Mouse (Mus musculus): ENCODE results near the gene Tardbp. TPM values are rescaled to one million over a fixed set of nuclear protein-coding genes. Genes with fewer than 3 reads are reported as not detected.

The Tardbp gene
- polyA plus RNA-seq, 1 experiment from 2014 or later, result 87.6 TPM

- ATAC-seq (ENCODE audit: insufficient number of reproducible peaks, insufficient read depth, low FRiP score, low read depth), result no peak
- 85% methylated on average over 2 of the region's 2 CpGs for WGBS
- H3K4me3 ChIP-seq (ENCODE audit: control insufficient read depth in 1 of 2, insufficient read depth in 1 of 2, low read depth in 1 of 2, low read length in 2 of 2), result no peak overlapping the region
- H3K9ac ChIP-seq (ENCODE audit: low read length), result no peak overlapping the region
- no peak overlapping the region for H3K27ac ChIP-seq (replicated peaks in 1 of 2; ENCODE audit: control insufficient read depth in 1 of 2, insufficient read depth in 1 of 2, low read depth in 2 of 2, low read length in 2 of 2)
- no peaks in the 10 kb centered on the region; a peak in 1 of 4 replicates for H3K4me1 ChIP-seq (ENCODE audit: control insufficient read depth in 2 of 2, insufficient read depth in 2 of 2, low read length in 2 of 2)
- H3K4me2 ChIP-seq (ENCODE audit: low read length), result no peak overlapping the region
- H3K27me3 ChIP-seq (ENCODE audit: control insufficient read depth, insufficient read depth, low read length), result no peaks in the 10 kb centered on the region
- H3K36me3 ChIP-seq (ENCODE audit: control insufficient read depth, insufficient read depth, low read length), result no peaks in the 10 kb centered on the region
- no peaks in the 10 kb centered on the region for H3K9me3 ChIP-seq (ENCODE audit: control insufficient read depth, low read length)
Measured at GRCm38 (mm10) chr4:148635309-148635708, 8.5 kb upstream of the Tardbp start.

GRCm38 (mm10) chr4:148633395-148634061 lies 6.7 kb upstream of the Tardbp start:
- no peaks in the 10 kb centered on the region for H3K27me3 ChIP-seq (ENCODE audit: control insufficient read depth, insufficient read depth, low read length)
- H3K4me3 ChIP-seq (ENCODE audit: control insufficient read depth in 1 of 2, insufficient read depth in 1 of 2, low read depth in 1 of 2, low read length in 2 of 2), result no peak overlapping the region
- no peak for ATAC-seq (ENCODE audit: insufficient number of reproducible peaks, insufficient read depth, low FRiP score, low read depth)
- H3K9ac ChIP-seq (ENCODE audit: low read length), result no peak overlapping the region
- no peak overlapping the region for H3K27ac ChIP-seq (replicated peaks in 1 of 2; ENCODE audit: control insufficient read depth in 1 of 2, insufficient read depth in 1 of 2, low read depth in 2 of 2, low read length in 2 of 2)
- no peaks in the 10 kb centered on the region for H3K9me3 ChIP-seq (ENCODE audit: control insufficient read depth, low read length)
- no peak overlapping the region for H3K4me2 ChIP-seq (ENCODE audit: low read length)
- H3K36me3 ChIP-seq (ENCODE audit: control insufficient read depth, insufficient read depth, low read length), result no peaks in the 10 kb centered on the region
- 67% methylated on average over 2 of the region's 2 CpGs for WGBS
- H3K4me1 ChIP-seq (ENCODE audit: control insufficient read depth in 2 of 2, insufficient read depth in 2 of 2, low read length in 2 of 2), result no peaks in the 10 kb centered on the region; a peak in 1 of 4 replicates

- no peak for ATAC-seq (ENCODE audit: insufficient number of reproducible peaks, insufficient read depth, low FRiP score, low read depth)
- H3K9ac ChIP-seq (ENCODE audit: low read length), result no peak overlapping the region
- H3K4me1 ChIP-seq (ENCODE audit: control insufficient read depth in 2 of 2, insufficient read depth in 2 of 2, low read length in 2 of 2), result no peaks in the 10 kb centered on the region; a peak in 1 of 4 replicates
- H3K36me3 ChIP-seq (ENCODE audit: control insufficient read depth, insufficient read depth, low read length), result no peaks in the 10 kb centered on the region
- H3K4me2 ChIP-seq (ENCODE audit: low read length), result no peak overlapping the region
- H3K4me3 ChIP-seq (ENCODE audit: control insufficient read depth in 1 of 2, insufficient read depth in 1 of 2, low read depth in 1 of 2, low read length in 2 of 2), result no peak overlapping the region
- H3K9me3 ChIP-seq (ENCODE audit: control insufficient read depth, low read length), result no peaks in the 10 kb centered on the region
- H3K27me3 ChIP-seq (ENCODE audit: control insufficient read depth, insufficient read depth, low read length), result no peaks in the 10 kb centered on the region
- WGBS, result 54% methylated on average over 3 of the region's 3 CpGs
- no peak overlapping the region for H3K27ac ChIP-seq (replicated peaks in 1 of 2; ENCODE audit: control insufficient read depth in 1 of 2, insufficient read depth in 1 of 2, low read depth in 2 of 2, low read length in 2 of 2)
Measured at GRCm38 (mm10) chr4:148632013-148632692, 5.3 kb upstream of the Tardbp start.

GRCm38 (mm10) chr4:148627246-148627645 lies 427 bp upstream of the Tardbp start:
- Histone ChIP-seq H3K9me3 (ENCODE audit: control insufficient read depth, low read length) (no peaks in the 10 kb centered on the region), H3K4me2 (ENCODE audit: low read length) (peak overlapping the region; percentile 76), H3K9ac (ENCODE audit: low read length) (peak overlapping the region; percentile 100), H3K36me3 (ENCODE audit: control insufficient read depth, insufficient read depth, low read length) (peaks cover 31% of the 10 kb centered on the region), H3K4me1 (ENCODE audit: control insufficient read depth in 2 of 2, insufficient read depth in 2 of 2, low read length in 2 of 2) (peaks cover 2 to 17% of the 10 kb centered on the region in 2 experiments; a peak in 3 of 4 replicates), H3K27ac (replicated peaks in 1 of 2; ENCODE audit: control insufficient read depth in 1 of 2, insufficient read depth in 1 of 2, low read depth in 2 of 2, low read length in 2 of 2) (no peak overlapping the region), H3K27me3 (ENCODE audit: control insufficient read depth, insufficient read depth, low read length) (no peaks in the 10 kb centered on the region), H3K4me3 (ENCODE audit: control insufficient read depth in 1 of 2, insufficient read depth in 1 of 2, low read depth in 1 of 2, low read length in 2 of 2) (peak overlapping the region in 1 of 2 experiments; percentile 100; a peak in 2 of 4 replicates)
- WGBS, result 60% methylated on average over 3 of the region's 3 CpGs
- no peak for ATAC-seq (ENCODE audit: insufficient number of reproducible peaks, insufficient read depth, low FRiP score, low read depth)

GRCm38 (mm10) chr4:148625756-148626622 lies 830 bp downstream of the Tardbp start:
- peak overlapping the region; percentile 100 for H3K9ac ChIP-seq (ENCODE audit: low read length)
- peak overlapping the region; percentile 76 for H3K4me2 ChIP-seq (ENCODE audit: low read length)
- H3K9me3 ChIP-seq (ENCODE audit: control insufficient read depth, low read length), result no peaks in the 10 kb centered on the region
- peaks cover 2 to 17% of the 10 kb centered on the region in 2 experiments; a peak in 3 of 4 replicates for H3K4me1 ChIP-seq (ENCODE audit: control insufficient read depth in 2 of 2, insufficient read depth in 2 of 2, low read length in 2 of 2)
- no peaks in the 10 kb centered on the region for H3K27me3 ChIP-seq (ENCODE audit: control insufficient read depth, insufficient read depth, low read length)
- H3K36me3 ChIP-seq (ENCODE audit: control insufficient read depth, insufficient read depth, low read length), result peaks cover 43% of the 10 kb centered on the region
- H3K27ac ChIP-seq (replicated peaks in 1 of 2; ENCODE audit: control insufficient read depth in 1 of 2, insufficient read depth in 1 of 2, low read depth in 2 of 2, low read length in 2 of 2), result peak overlapping the region; percentile 89 to 97
- peak overlapping the region; percentile 69 to 100 for H3K4me3 ChIP-seq (ENCODE audit: control insufficient read depth in 1 of 2, insufficient read depth in 1 of 2, low read depth in 1 of 2, low read length in 2 of 2)
- under 1% methylated on average over 57 of the region's 57 CpGs for WGBS
- ATAC-seq (ENCODE audit: insufficient number of reproducible peaks, insufficient read depth, low FRiP score, low read depth), result peak; percentile 54

GRCm38 (mm10) chr4:148625010-148625409 lies 1.8 kb downstream of the Tardbp start:
- Histone ChIP-seq H3K4me3 (ENCODE audit: control insufficient read depth in 1 of 2, insufficient read depth in 1 of 2, low read depth in 1 of 2, low read length in 2 of 2) (peak overlapping the region in 1 of 2 experiments; percentile 100; a peak in 1 of 4 replicates), H3K27me3 (ENCODE audit: control insufficient read depth, insufficient read depth, low read length) (no peaks in the 10 kb centered on the region), H3K36me3 (ENCODE audit: control insufficient read depth, insufficient read depth, low read length) (peaks cover 53% of the 10 kb centered on the region), H3K4me1 (ENCODE audit: control insufficient read depth in 2 of 2, insufficient read depth in 2 of 2, low read length in 2 of 2) (peaks cover 2 to 17% of the 10 kb centered on the region in 2 experiments; a peak in 3 of 4 replicates), H3K9me3 (ENCODE audit: control insufficient read depth, low read length) (no peaks in the 10 kb centered on the region), H3K9ac (ENCODE audit: low read length) (no peak overlapping the region), H3K4me2 (ENCODE audit: low read length) (peak overlapping the region; percentile 76), H3K27ac (replicated peaks in 1 of 2; ENCODE audit: control insufficient read depth in 1 of 2, insufficient read depth in 1 of 2, low read depth in 2 of 2, low read length in 2 of 2) (no peak overlapping the region)
- no peak for ATAC-seq (ENCODE audit: insufficient number of reproducible peaks, insufficient read depth, low FRiP score, low read depth)
- WGBS, result 79% methylated on average over 10 of the region's 10 CpGs

- H3K4me2 ChIP-seq (ENCODE audit: low read length), result no peak overlapping the region
- no peak for ATAC-seq (ENCODE audit: insufficient number of reproducible peaks, insufficient read depth, low FRiP score, low read depth)
- H3K36me3 ChIP-seq (ENCODE audit: control insufficient read depth, insufficient read depth, low read length), result peaks cover 67% of the 10 kb centered on the region
- H3K9ac ChIP-seq (ENCODE audit: low read length), result no peak overlapping the region
- H3K4me1 ChIP-seq (ENCODE audit: control insufficient read depth in 2 of 2, insufficient read depth in 2 of 2, low read length in 2 of 2), result peaks cover 2 to 17% of the 10 kb centered on the region in 2 experiments; a peak in 3 of 4 replicates
- no peaks in the 10 kb centered on the region for H3K27me3 ChIP-seq (ENCODE audit: control insufficient read depth, insufficient read depth, low read length)
- H3K9me3 ChIP-seq (ENCODE audit: control insufficient read depth, low read length), result no peaks in the 10 kb centered on the region
- H3K4me3 ChIP-seq (ENCODE audit: control insufficient read depth in 1 of 2, insufficient read depth in 1 of 2, low read depth in 1 of 2, low read length in 2 of 2), result no peak overlapping the region
- no peak overlapping the region for H3K27ac ChIP-seq (replicated peaks in 1 of 2; ENCODE audit: control insufficient read depth in 1 of 2, insufficient read depth in 1 of 2, low read depth in 2 of 2, low read length in 2 of 2)
- 84% methylated on average over 4 of the region's 4 CpGs for WGBS
Measured at GRCm38 (mm10) chr4:148623609-148624008, 3.2 kb downstream of the Tardbp start.
